Comparison of ENCODE assay signal across 9 mouse cellular contexts in genomic region chr14:55109048-55109873, GRCm38 (mm10). TPM values are rescaled to one million over a fixed set of nuclear protein-coding genes. Genes with fewer than 3 reads are reported as not detected.
DNase-seq lines count a peak whose midpoint lies in the region; ATAC-seq and TF ChIP-seq lines count a peak whose summit lies in the region.
"Had no signal": no experiment of that assay in that cellular context is flagged by ENCODE, and none has a peak within 500 bp of the region (broad histone marks: within the 10 kb centered on the region; RNA-seq: fewer than 3 reads in every experiment).

No protein-coding gene starts in this region.

- H3K9me3 ChIP-seq in embryonic facial prominence, embryonic 12.5 days, result no peaks in the 10 kb centered on the region
- H3K9me3 ChIP-seq in hindbrain, embryonic 10.5 days, result no peaks in the 10 kb centered on the region
- H3K9me3 ChIP-seq in midbrain, postnatal 0 days (ENCODE audit: low read length), result no peaks in the 10 kb centered on the region

- intact Hi-C loops in left cerebral cortex, adult 2 months (cut with DNase I), result no loop called here

- no peak for TF ChIP-seq CTCF in left cerebral cortex, adult 2 months (IDR thresholded peaks at IDR 0.05)
- TF ChIP-seq CTCF in midbrain, postnatal 0 days (IDR thresholded peaks at IDR 0.05), result no peak

- H3K4me3 ChIP-seq in left cerebral cortex, adult 2 months, result no peak overlapping the region
- H3K4me3 ChIP-seq in embryonic facial prominence, embryonic 12.5 days, result no peak overlapping the region
- peak overlapping the region; percentile 29 for H3K4me3 ChIP-seq in hindbrain, embryonic 10.5 days
- no peak overlapping the region for H3K4me3 ChIP-seq in midbrain, postnatal 0 days (ENCODE audit: low read depth, low read length)

- H3K27ac ChIP-seq in left cerebral cortex, adult 2 months, result peak overlapping the region; percentile 86
- H3K27ac ChIP-seq in embryonic facial prominence, embryonic 12.5 days, result no peak overlapping the region
- peak overlapping the region; percentile 63 for H3K27ac ChIP-seq in hindbrain, embryonic 10.5 days
- peak overlapping the region; percentile 88 for H3K27ac ChIP-seq in midbrain, postnatal 0 days (ENCODE audit: low read depth, low read length)

- H3K36me3 ChIP-seq in embryonic facial prominence, embryonic 12.5 days, result no peaks in the 10 kb centered on the region
- H3K36me3 ChIP-seq in hindbrain, embryonic 10.5 days, result no peaks in the 10 kb centered on the region
- H3K36me3 ChIP-seq in midbrain, postnatal 0 days (ENCODE audit: insufficient read depth, low read length), result peaks cover 6% of the 10 kb centered on the region

- H3K4me2 ChIP-seq in embryonic facial prominence, embryonic 12.5 days (replicated peaks), result peak overlapping the region; percentile 25
- peak overlapping the region; percentile 25 for H3K4me2 ChIP-seq in midbrain, postnatal 0 days (ENCODE audit: low read depth, low read length, poor library complexity, severe bottlenecking)

- WGBS in embryonic facial prominence, embryonic 12.5 days, result 10% methylated on average over 21 of the region's 21 CpGs
- WGBS in hindbrain, embryonic 10.5 days, result 15% methylated on average over 21 of the region's 21 CpGs
- 7% methylated on average over 21 of the region's 21 CpGs for WGBS in midbrain, postnatal 0 days

- H3K9ac ChIP-seq in embryonic facial prominence, embryonic 12.5 days, result no peak overlapping the region
- H3K9ac ChIP-seq in midbrain, postnatal 0 days (replicated peaks; ENCODE audit: low read length, poor library complexity, severe bottlenecking), result peak overlapping the region; percentile 51

- no peak for DNase-seq in left cerebral cortex, adult 2 months (ENCODE audit: extremely low spot score in 1 of 2, low spot score in 2 of 2)
- no peak for DNase-seq in left cerebral cortex, adult 8-10 months (ENCODE audit: low spot score in 2 of 2)
- DNase-seq in hindbrain, embryonic 10.5 days (ENCODE audit: low spot score), result no peak
- no peak for DNase-seq in midbrain, postnatal 0 days (ENCODE audit: low spot score)
- DNase-seq in adrenal gland, adult 8-10 months, result no peak
- DNase-seq in spleen, adult 12 weeks (ENCODE audit: low spot score), result no peak
- DNase-seq: lung, adult 2 months; thymus, postnatal 14 days had no signal

- no peak for ATAC-seq in embryonic facial prominence, embryonic 12.5 days (ENCODE audit: insufficient number of reproducible peaks, insufficient read depth, low FRiP score, low TSS enrichment)
- ATAC-seq in midbrain, postnatal 0 days (ENCODE audit: low FRiP score), result no peak

- H3K4me1 ChIP-seq in embryonic facial prominence, embryonic 12.5 days, result peaks cover 37% of the 10 kb centered on the region
- H3K4me1 ChIP-seq in hindbrain, embryonic 10.5 days (replicated peaks), result peaks cover 63% of the 10 kb centered on the region
- H3K4me1 ChIP-seq in midbrain, postnatal 0 days (ENCODE audit: insufficient read depth, low read length), result peaks cover 40% of the 10 kb centered on the region

- peaks cover 44% of the 10 kb centered on the region for H3K27me3 ChIP-seq in embryonic facial prominence, embryonic 12.5 days
- H3K27me3 ChIP-seq in hindbrain, embryonic 10.5 days (ENCODE audit: insufficient read depth, poor library complexity, severe bottlenecking), result peaks cover 72% of the 10 kb centered on the region
- no peaks in the 10 kb centered on the region for H3K27me3 ChIP-seq in midbrain, postnatal 0 days (ENCODE audit: insufficient read depth, low read length)

RNA-seq across cellular contexts. Expression of gene Ap1g2, which starts 2.9 kb away (rescaled TPM):
- total RNA-seq in left cerebral cortex, adult 2 months (2021), result 1 to 10 TPM; 7.7 to 9.5 TPM
- 10 to 100 TPM in 3 of 4 experiments, 1 to 10 TPM in 1; 9.1 to 12.7 (median 12.1) TPM for total RNA-seq in left cerebral cortex, adult 8-10 months (2022)
- polyA plus RNA-seq in embryonic facial prominence, embryonic 12.5 days (2016; fragmentation: Nextera tagmentation; extraction: Ambion mirVana), result 14.8 and 17.2 TPM in 2 replicates
- 14.5 and 16.3 TPM in 2 replicates for polyA plus RNA-seq in hindbrain, embryonic 10.5 days (2016; fragmentation: Nextera tagmentation; extraction: Ambion mirVana)
- 8.2 and 11.6 TPM in 2 replicates for total RNA-seq in midbrain, postnatal 0 days (2014; rRNA removed)
- polyA plus RNA-seq in midbrain, postnatal 0 days (2015; fragmentation: Nextera tagmentation; extraction: Ambion mirVana), result 6.6 and 8.9 TPM in 2 replicates
- 10 to 100 TPM; 24.5 to 29.3 (median 26.0) TPM for total RNA-seq in adrenal gland, adult 8-10 months (2022)

RNA-seq across cellular contexts. Expression of gene Jph4, which starts 7.5 kb away (rescaled TPM):
- 100 to 1,000 TPM; 300 to 347 TPM for total RNA-seq in left cerebral cortex, adult 2 months (2021)
- 100 to 1,000 TPM; 289 to 301 (median 292) TPM for total RNA-seq in left cerebral cortex, adult 8-10 months (2022)
- polyA plus RNA-seq in embryonic facial prominence, embryonic 12.5 days (2016; fragmentation: Nextera tagmentation; extraction: Ambion mirVana), result 2.6 and 2.9 TPM in 2 replicates
- polyA plus RNA-seq in hindbrain, embryonic 10.5 days (2016; fragmentation: Nextera tagmentation; extraction: Ambion mirVana), result 0.75 and 1.7 TPM in 2 replicates
- total RNA-seq in midbrain, postnatal 0 days (2014; rRNA removed), result 158 and 182 TPM in 2 replicates
- 41.7 and 45.1 TPM in 2 replicates for polyA plus RNA-seq in midbrain, postnatal 0 days (2015; fragmentation: Nextera tagmentation; extraction: Ambion mirVana)
- 1 to 10 TPM; 3.3 to 6.9 (median 5.3) TPM for total RNA-seq in adrenal gland, adult 8-10 months (2022)

RNA-seq across cellular contexts. Expression of gene Thtpa, which starts 14.7 kb away (rescaled TPM):
- total RNA-seq in left cerebral cortex, adult 2 months (2021), result 10 to 100 TPM; 18.1 to 22.8 TPM
- total RNA-seq in left cerebral cortex, adult 8-10 months (2022), result 10 to 100 TPM; 26.2 to 31.5 (median 26.4) TPM
- 22.2 and 24.2 TPM in 2 replicates for polyA plus RNA-seq in embryonic facial prominence, embryonic 12.5 days (2016; fragmentation: Nextera tagmentation; extraction: Ambion mirVana)
- polyA plus RNA-seq in hindbrain, embryonic 10.5 days (2016; fragmentation: Nextera tagmentation; extraction: Ambion mirVana), result 24.4 and 26.1 TPM in 2 replicates
- 38.0 and 42.1 TPM in 2 replicates for total RNA-seq in midbrain, postnatal 0 days (2014; rRNA removed)
- polyA plus RNA-seq in midbrain, postnatal 0 days (2015; fragmentation: Nextera tagmentation; extraction: Ambion mirVana), result 32.5 and 35.2 TPM in 2 replicates
- total RNA-seq in adrenal gland, adult 8-10 months (2022), result 10 to 100 TPM; 16.1 to 22.6 (median 21.0) TPM

RNA-seq across cellular contexts. Expression of gene Zfhx2, which starts 17.1 kb away (rescaled TPM):
- 10 to 100 TPM; 47.0 to 61.6 TPM for total RNA-seq in left cerebral cortex, adult 2 months (2021)
- 10 to 100 TPM; 36.0 to 41.7 (median 38.6) TPM for total RNA-seq in left cerebral cortex, adult 8-10 months (2022)
- polyA plus RNA-seq in embryonic facial prominence, embryonic 12.5 days (2016; fragmentation: Nextera tagmentation; extraction: Ambion mirVana), result 7.9 TPM in 2 replicates
- 8.8 and 17.7 TPM in 2 replicates for polyA plus RNA-seq in hindbrain, embryonic 10.5 days (2016; fragmentation: Nextera tagmentation; extraction: Ambion mirVana)
- 16.4 and 18.6 TPM in 2 replicates for total RNA-seq in midbrain, postnatal 0 days (2014; rRNA removed)
- polyA plus RNA-seq in midbrain, postnatal 0 days (2015; fragmentation: Nextera tagmentation; extraction: Ambion mirVana), result 11.2 and 14.2 TPM in 2 replicates
- total RNA-seq in adrenal gland, adult 8-10 months (2022), result 10 to 100 TPM in 2 of 4 experiments, 1 to 10 TPM in 2; 6.9 to 17.8 (median 11.7) TPM

Comparison
In these comparisons a context has a peak if more than half of its experiments do, and no peak if none do; other contexts are left out.
1. RNA of gene Jph4, which starts 7.5 kb away (total RNA-seq): 300 to 347 TPM in left cerebral cortex, adult 2 months, 289 to 301 TPM in left cerebral cortex, adult 8-10 months and 158 to 182 TPM in midbrain, postnatal 0 days; 3.3 to 6.9 TPM in adrenal gland, adult 8-10 months; every median in the first group is over 10 times any median in the second.